Mouse (Mus musculus): ENCODE data around the gene Atp1a1. TPM values are rescaled to one million over a fixed set of nuclear protein-coding genes. Genes with fewer than 3 reads are reported as not detected.

Atp1a1 gene
- polyA plus RNA-seq, 1 experiment from 2014 or later = 132 TPM

GRCm38 (mm10) chr3:101562510-101563209 is 41.8 kb downstream of the Atp1a1 start:
- no peak overlapping the region for H3K4me2 ChIP-seq (replicated peaks; ENCODE audit: low read depth)
- H3K27ac ChIP-seq (replicated peaks) = peak overlapping the region; percentile 87
- ATAC-seq (ENCODE audit: low FRiP score, low TSS enrichment) = no peak
- peaks cover 8% of the 10 kb centered on the region for H3K4me1 ChIP-seq (replicated peaks; ENCODE audit: control insufficient read depth, insufficient read depth)
- DNase-seq (ENCODE audit: low spot score) = peak; percentile 35
- no peaks in the 10 kb centered on the region for H3K36me3 ChIP-seq (ENCODE audit: control insufficient read depth, insufficient read depth, low read length)
- TF ChIP-seq CTCF (IDR thresholded peaks at IDR 0.05; ENCODE audit: low read depth) (no peak), EP300 (optimal IDR thresholded peaks at IDR 0.05) (no peak)
- no peak overlapping the region for H3K9ac ChIP-seq (ENCODE audit: low read length)
- WGBS = 34% methylated on average over 10 of the region's 10 CpGs
- H3K9me3 ChIP-seq (ENCODE audit: control insufficient read depth, low read length) = no peaks in the 10 kb centered on the region
- no peak overlapping the region for H3K4me3 ChIP-seq (ENCODE audit: low read depth, low read length)
- H3K27me3 ChIP-seq (ENCODE audit: control insufficient read depth, insufficient read depth, low read length) = no peaks in the 10 kb centered on the region

- ATAC-seq (ENCODE audit: low FRiP score, low TSS enrichment) = peak; percentile 64
Measured at GRCm38 (mm10) chr3:101561948-101562347, 42.5 kb downstream of the Atp1a1 start.

DNA sequence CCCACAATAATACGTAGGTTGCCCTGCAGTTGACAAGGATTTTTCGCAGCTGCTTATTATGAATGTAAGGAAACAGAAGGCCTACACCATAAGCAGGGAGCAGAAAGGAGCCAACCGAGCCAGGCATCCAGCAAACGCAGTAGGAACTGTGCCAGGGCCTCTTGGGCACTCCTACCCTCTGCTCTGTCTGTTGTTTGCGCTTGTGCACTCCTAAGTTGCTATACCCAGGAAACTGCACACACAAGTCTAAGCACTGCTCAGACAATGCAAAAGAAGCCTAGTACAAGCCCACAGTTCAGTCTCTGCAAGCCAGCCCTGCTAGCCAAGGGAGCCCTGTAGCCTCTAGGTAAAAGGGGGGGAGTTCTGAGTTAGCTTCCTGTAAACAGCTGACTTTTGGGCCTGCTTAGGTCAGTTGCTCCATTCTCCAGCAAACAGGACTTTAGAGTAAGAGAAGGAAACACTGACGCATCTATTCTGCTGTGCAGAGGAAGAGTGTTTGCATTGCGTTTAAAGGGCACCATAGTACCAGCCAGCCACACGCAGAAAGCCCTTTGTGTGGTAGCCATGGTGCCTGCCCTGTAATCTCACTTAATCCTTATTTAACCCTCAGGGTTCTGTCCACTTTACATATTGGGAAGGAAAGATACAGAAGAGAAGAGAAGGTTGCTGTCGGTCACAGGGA is 43.5 kb downstream of the Atp1a1 start:
- Histone ChIP-seq H3K4me2 (replicated peaks; ENCODE audit: low read depth) (no peak overlapping the region), H3K36me3 (ENCODE audit: control insufficient read depth, insufficient read depth, low read length) (no peaks in the 10 kb centered on the region), H3K27ac (replicated peaks) (peak overlapping the region; percentile 87), H3K4me3 (ENCODE audit: low read depth, low read length) (no peak overlapping the region), H3K27me3 (ENCODE audit: control insufficient read depth, insufficient read depth, low read length) (no peaks in the 10 kb centered on the region), H3K9ac (ENCODE audit: low read length) (no peak overlapping the region), H3K4me1 (replicated peaks; ENCODE audit: control insufficient read depth, insufficient read depth) (peaks cover 8% of the 10 kb centered on the region), H3K9me3 (ENCODE audit: control insufficient read depth, low read length) (no peaks in the 10 kb centered on the region)
- TF ChIP-seq EP300 (optimal IDR thresholded peaks at IDR 0.05) (no peak), CTCF (IDR thresholded peaks at IDR 0.05; ENCODE audit: low read depth) (no peak)
- WGBS = 52% methylated on average over 9 of the region's 9 CpGs
- ATAC-seq (ENCODE audit: low FRiP score, low TSS enrichment) (peak; percentile 89), DNase-seq (ENCODE audit: low spot score) (peak; percentile 59)

More at GRCm38 (mm10) chr3:101561948-101562347, 42.5 kb downstream of the Atp1a1 start:
- Histone ChIP-seq H3K27me3 (ENCODE audit: control insufficient read depth, insufficient read depth, low read length) (no peaks in the 10 kb centered on the region), H3K4me2 (replicated peaks; ENCODE audit: low read depth) (no peak overlapping the region), H3K9me3 (ENCODE audit: control insufficient read depth, low read length) (no peaks in the 10 kb centered on the region), H3K4me1 (replicated peaks; ENCODE audit: control insufficient read depth, insufficient read depth) (peaks cover 8% of the 10 kb centered on the region), H3K9ac (ENCODE audit: low read length) (no peak overlapping the region), H3K36me3 (ENCODE audit: control insufficient read depth, insufficient read depth, low read length) (no peaks in the 10 kb centered on the region), H3K27ac (replicated peaks) (peak overlapping the region; percentile 87), H3K4me3 (ENCODE audit: low read depth, low read length) (no peak overlapping the region)
- 59% methylated on average over 5 of the region's 5 CpGs for WGBS
- TF ChIP-seq EP300 (optimal IDR thresholded peaks at IDR 0.05) (no peak), CTCF (IDR thresholded peaks at IDR 0.05; ENCODE audit: low read depth) (no peak)
- peak; percentile 41 for DNase-seq (ENCODE audit: low spot score)

GRCm38 (mm10) chr3:101556712-101557111 is 47.8 kb downstream of the Atp1a1 start:
- Histone ChIP-seq H3K9ac (ENCODE audit: low read length) (no peak overlapping the region), H3K4me1 (replicated peaks; ENCODE audit: control insufficient read depth, insufficient read depth) (peaks cover 4% of the 10 kb centered on the region; the same call in 1 of the 2 replicates), H3K9me3 (ENCODE audit: control insufficient read depth, low read length) (no peaks in the 10 kb centered on the region), H3K27me3 (ENCODE audit: control insufficient read depth, insufficient read depth, low read length) (no peaks in the 10 kb centered on the region), H3K4me2 (replicated peaks; ENCODE audit: low read depth) (no peak overlapping the region), H3K27ac (replicated peaks) (no peak overlapping the region), H3K36me3 (ENCODE audit: control insufficient read depth, insufficient read depth, low read length) (no peaks in the 10 kb centered on the region), H3K4me3 (ENCODE audit: low read depth, low read length) (no peak overlapping the region)
- TF ChIP-seq CTCF (IDR thresholded peaks at IDR 0.05; ENCODE audit: low read depth) = no peak
- no peak for TF ChIP-seq EP300 (optimal IDR thresholded peaks at IDR 0.05)
- no peak for ATAC-seq (ENCODE audit: low FRiP score, low TSS enrichment)
- 82% methylated on average over 2 of the region's 2 CpGs for WGBS
- no peak for DNase-seq (ENCODE audit: low spot score)

DNA sequence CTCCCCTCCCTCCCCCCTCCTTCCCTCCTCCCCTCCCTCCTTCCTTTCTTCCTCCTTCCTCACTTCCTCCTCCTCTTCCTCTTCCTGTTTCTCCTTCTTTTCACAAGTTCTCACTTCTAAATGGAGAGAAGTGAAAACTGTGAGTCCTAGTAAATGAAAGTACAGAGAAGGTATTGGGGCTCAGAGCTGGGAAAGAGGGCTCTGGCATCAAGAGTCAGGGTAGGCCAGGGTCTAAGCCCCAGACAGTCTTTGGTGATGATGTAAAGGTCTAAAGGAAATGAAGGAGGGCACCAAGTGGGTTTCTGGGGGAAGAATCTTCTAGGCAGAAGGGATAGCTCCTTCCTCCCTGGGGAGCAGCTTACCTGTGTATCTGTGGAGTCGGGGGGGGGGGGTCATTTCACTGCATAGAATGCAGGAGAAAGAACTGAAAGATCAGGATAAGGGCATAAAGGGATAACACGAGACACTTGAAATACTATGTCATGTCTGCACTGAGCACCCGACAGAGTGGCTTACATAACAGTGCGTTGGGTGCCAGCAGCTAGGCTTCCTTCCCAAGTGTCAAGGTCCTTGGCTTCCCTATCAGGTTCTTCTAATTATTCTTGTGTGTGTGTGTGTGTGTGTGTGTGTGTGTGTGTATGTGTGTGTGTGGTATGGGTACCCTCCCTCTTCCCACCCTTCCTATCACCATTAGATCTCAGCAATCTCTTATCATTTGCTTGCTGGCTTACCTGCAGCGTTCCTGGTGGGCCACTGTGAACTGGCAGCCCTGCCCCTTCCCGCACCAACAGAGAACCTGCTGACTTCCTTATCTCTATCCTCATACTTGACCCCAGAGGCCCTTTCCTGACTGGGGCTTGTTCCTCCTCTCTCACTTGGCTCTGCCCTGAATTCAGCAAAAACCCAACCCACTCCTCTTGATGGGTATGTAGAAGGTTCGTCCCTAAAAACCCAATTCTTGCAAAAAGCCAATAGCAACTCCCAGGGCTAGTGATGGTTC is 51.6 kb downstream of the Atp1a1 start:
- TF ChIP-seq CTCF (IDR thresholded peaks at IDR 0.05; ENCODE audit: low read depth) = no peak
- no peak for TF ChIP-seq EP300 (optimal IDR thresholded peaks at IDR 0.05)
- no peaks in the 10 kb centered on the region for H3K4me1 ChIP-seq (replicated peaks; ENCODE audit: control insufficient read depth, insufficient read depth)
- H3K36me3 ChIP-seq (ENCODE audit: control insufficient read depth, insufficient read depth, low read length) = no peaks in the 10 kb centered on the region
- no peaks in the 10 kb centered on the region for H3K27me3 ChIP-seq (ENCODE audit: control insufficient read depth, insufficient read depth, low read length)
- no peak overlapping the region for H3K4me3 ChIP-seq (ENCODE audit: low read depth, low read length)
- no peak for ATAC-seq (ENCODE audit: low FRiP score, low TSS enrichment)
- H3K4me2 ChIP-seq (replicated peaks; ENCODE audit: low read depth) = no peak overlapping the region
- H3K9ac ChIP-seq (ENCODE audit: low read length) = no peak overlapping the region
- H3K27ac ChIP-seq (replicated peaks) = no peak overlapping the region
- H3K9me3 ChIP-seq (ENCODE audit: control insufficient read depth, low read length) = no peaks in the 10 kb centered on the region
- DNase-seq (ENCODE audit: low spot score) = no peak
- 59% methylated on average over 7 of the region's 7 CpGs for WGBS
